Mouse (Mus musculus) forebrain, embryonic 14.5 days (tissue): ENCODE data around the gene Dnah7c. TPM values are rescaled to one million over a fixed set of nuclear protein-coding genes. Genes with fewer than 3 reads are reported as not detected.
"Not testable (repeated sequence)": the region's sequence is repeated elsewhere in the genome, so short reads cannot be mapped to it uniquely, and the experiment has no call there.

Experiments
- ATAC-seq: fragments of 200-750 bp; cut with Nextera tagmentation; 2 replicates; pipeline ENCODE4 v1.8.0; 2017; ENCODE audit warnings: mild to moderate bottlenecking, moderate library complexity
- DNase-seq: peaks from one replicate; pipeline ENCODE4 v3.0.0-alpha.2; 2015; ENCODE audit warnings: low spot score
- H3K27ac ChIP-seq: fragments of 300-500 bp; sonication (generic); 2 replicates; pipeline ENCODE4 v1.5.1; 2014; ENCODE audit warnings: low read depth, mild to moderate bottlenecking, control low read depth, low read length, moderate library complexity
- H3K27me3 ChIP-seq: fragments of 300-500 bp; sonication (generic); replicated peaks from 2 replicates; pipeline ENCODE4 v1.6.1; 2014; ENCODE audit warnings: low read length, control low read depth, mixed read lengths; ENCODE audit not compliant: control insufficient read depth, insufficient read depth
- H3K36me3 ChIP-seq: fragments of 300-500 bp; sonication (generic); 2 replicates; pipeline ENCODE4 v1.6.1; 2014; ENCODE audit warnings: low read length, control low read depth; ENCODE audit not compliant: control insufficient read depth, insufficient read depth
- H3K4me1 ChIP-seq: fragments of 300-500 bp; sonication (generic); 2 replicates; pipeline ENCODE4 v1.6.1; 2014; ENCODE audit warnings: antibody characterized with exemption, low read length, control low read depth; ENCODE audit not compliant: control insufficient read depth, insufficient read depth
- H3K4me2 ChIP-seq: fragments of 300-500 bp; sonication (generic); 2 replicates; pipeline ENCODE4 v1.6.1; 2014; ENCODE audit warnings: mild to moderate bottlenecking, control low read depth, low read length
- H3K4me3 ChIP-seq: fragments of 300-500 bp; sonication (generic); 2 replicates; pipeline ENCODE4 v1.5.1; 2014; ENCODE audit warnings: low read depth, low read length, control low read depth
- H3K9ac ChIP-seq: fragments of 300-500 bp; sonication (generic); 2 replicates; pipeline ENCODE4 v1.6.1; 2014; ENCODE audit warnings: mild to moderate bottlenecking, low read length, control low read depth, moderate library complexity
- H3K9me3 ChIP-seq: fragments of 300-500 bp; sonication (generic); replicated peaks from 2 replicates; pipeline ENCODE4 v1.6.1; 2016; ENCODE audit warnings: low read length, control low read depth, mixed read lengths; ENCODE audit not compliant: control insufficient read depth
- WGBS: fragments of 180-500 bp; shearing (Covaris S2); extraction: QIAGEN DNeasy Blood & Tissue Kit; methylation state at CpG from one replicate; pipeline ENCODE4 v1.1.7; 2014; 5-methylcytosine and 5-hydroxymethylcytosine counted together
- polyA plus RNA-seq: library from polyadenylated mRNA; unstranded; fragments of >200 nt; fragmentation: Nextera tagmentation; extraction: Ambion mirVana; gene quantifications from 2 replicates; pipeline ENCODE4 v1.2.1, GENCODE M21; 2014

Gene Dnah7c
- 0.11 and 0.27 TPM in 2 replicates for polyA plus RNA-seq

- ATAC-seq = peak; percentile 85
- peak; percentile 73 for DNase-seq
- Histone ChIP-seq H3K4me1 (no peaks in the 10 kb centered on the region), H3K9ac (peak within 1 kb of the TSS; percentile 56), H3K27me3 (no peaks in the 10 kb centered on the region), H3K27ac (no peak within 1 kb of the TSS), H3K9me3 (no peaks in the 10 kb centered on the region), H3K4me2 (peak within 1 kb of the TSS; percentile 79), H3K36me3 (no peaks in the 10 kb centered on the region), H3K4me3 (peak within 1 kb of the TSS; percentile 46)
- 14% methylated on average over 30 of the region's 30 CpGs for WGBS
Measured at GRCm38 (mm10) chr1:46425137-46425925, at the start of gene Dnah7c. Gene Dnah7c (plus strand): TSS chr1:46425592.

DNA sequence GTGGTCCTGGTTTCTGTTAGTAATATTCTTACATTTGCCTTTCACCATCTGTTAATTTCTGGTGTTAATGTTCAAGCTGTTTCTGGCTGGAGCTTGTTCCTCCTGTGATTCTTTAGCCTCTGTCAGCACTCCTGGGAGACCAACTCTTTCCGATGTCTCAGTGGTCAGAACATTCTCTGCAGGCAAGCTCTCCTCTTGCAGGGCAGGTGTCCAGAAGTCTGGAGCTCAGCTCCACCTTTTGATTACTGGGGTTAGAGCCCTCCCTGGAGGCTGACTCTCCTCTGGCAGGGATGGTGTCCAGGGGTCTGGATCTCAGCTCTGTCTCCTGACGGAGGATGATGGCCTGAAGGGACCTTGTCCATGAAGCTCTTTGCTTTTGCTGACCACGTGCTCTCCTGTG is 44.8 kb upstream of the Dnah7c start:
- H3K4me1 ChIP-seq, DNase-seq, H3K27ac ChIP-seq, H3K36me3 ChIP-seq, ATAC-seq, H3K9me3 ChIP-seq, H3K27me3 ChIP-seq, H3K4me3 ChIP-seq, H3K9ac ChIP-seq, H3K4me2 ChIP-seq: not testable (repeated sequence)
- 94% methylated on average over 3 of the region's 3 CpGs for WGBS

DNA sequence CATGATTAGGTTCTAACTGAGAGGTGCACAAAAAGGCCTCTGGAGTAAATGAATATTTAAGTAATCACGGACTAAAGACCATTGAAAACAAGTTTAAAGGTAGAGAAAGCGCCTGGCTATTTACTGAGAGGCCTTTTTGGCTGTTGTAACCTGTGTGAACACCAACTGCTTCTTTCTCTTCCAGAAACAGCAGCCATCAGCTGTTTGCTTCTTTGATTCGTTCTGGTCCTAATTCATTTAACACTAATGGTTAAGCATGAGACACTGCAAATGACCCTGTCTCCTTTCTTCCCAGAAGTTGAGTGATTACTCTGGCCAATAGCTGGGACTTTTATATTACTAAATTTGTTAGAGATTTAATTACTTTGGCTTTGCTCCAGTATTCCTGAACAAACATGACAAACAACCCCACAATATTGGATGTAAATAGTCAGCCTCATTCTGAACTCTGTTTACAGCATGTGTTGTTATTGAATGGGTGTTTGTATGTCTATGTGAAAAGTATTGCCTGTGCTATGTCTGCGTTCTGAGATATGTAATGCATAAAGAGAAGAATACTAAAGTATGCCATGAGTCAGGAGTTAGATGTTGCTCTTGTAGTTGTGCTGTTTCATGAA is 30.6 kb upstream of the Dnah7c start:
- not testable (repeated sequence) for H3K27ac ChIP-seq, H3K27me3 ChIP-seq, H3K4me2 ChIP-seq, H3K36me3 ChIP-seq, H3K9ac ChIP-seq, H3K4me1 ChIP-seq, H3K4me3 ChIP-seq, H3K9me3 ChIP-seq
- WGBS = 25% methylated on average over 3 of the region's 4 CpGs
- peak; percentile 29 for DNase-seq
- peak; percentile 89 for ATAC-seq

- ATAC-seq (no peak), DNase-seq (no peak)
- Histone ChIP-seq H3K36me3 (no peaks in the 10 kb centered on the region), H3K27me3 (no peaks in the 10 kb centered on the region), H3K4me1 (no peaks in the 10 kb centered on the region), H3K4me3 (no peak overlapping the region), H3K9me3 (no peaks in the 10 kb centered on the region), H3K9ac (no peak overlapping the region), H3K4me2 (no peak overlapping the region), H3K27ac (no peak overlapping the region)
- WGBS = 88% methylated on average over 6 of the region's 6 CpGs
Measured at GRCm38 (mm10) chr1:46408324-46409115, 16.9 kb upstream of the Dnah7c start.

GRCm38 (mm10) chr1:46414798-46415197 is 10.6 kb upstream of the Dnah7c start:
- H3K27ac ChIP-seq, H3K36me3 ChIP-seq, H3K4me1 ChIP-seq, H3K27me3 ChIP-seq, ATAC-seq, H3K9me3 ChIP-seq, H3K4me3 ChIP-seq, H3K4me2 ChIP-seq, H3K9ac ChIP-seq, DNase-seq: not testable (repeated sequence)
- WGBS = 88% methylated on average over 7 of the region's 7 CpGs

DNA sequence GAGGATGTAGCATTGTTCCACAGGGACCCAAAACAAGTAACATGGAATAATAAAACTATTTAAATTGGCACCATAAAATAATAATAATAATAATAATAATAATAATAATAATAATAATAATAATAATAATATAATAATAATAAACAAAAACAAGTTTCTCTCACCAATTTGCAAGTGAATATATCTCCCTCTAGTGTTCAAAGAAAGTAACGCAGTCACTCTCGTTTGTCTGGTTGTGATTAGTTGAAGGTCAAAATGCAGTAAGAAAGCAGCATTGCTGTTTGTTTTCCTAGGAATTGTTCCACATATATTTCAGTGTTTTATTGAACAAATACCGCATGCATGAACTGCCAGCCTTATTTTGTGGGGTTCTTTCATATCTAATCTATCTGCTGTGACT is 8.4 kb upstream of the Dnah7c start:
- WGBS = 22% methylated on average over 3 of the region's 3 CpGs
- DNase-seq = peak; percentile 67
- not testable (repeated sequence) for H3K4me3 ChIP-seq, H3K36me3 ChIP-seq, H3K9ac ChIP-seq, H3K27me3 ChIP-seq, H3K4me2 ChIP-seq, H3K27ac ChIP-seq, H3K4me1 ChIP-seq, ATAC-seq, H3K9me3 ChIP-seq

- not testable (repeated sequence) for H3K9ac ChIP-seq, H3K27me3 ChIP-seq, H3K27ac ChIP-seq, H3K9me3 ChIP-seq, H3K4me2 ChIP-seq, H3K36me3 ChIP-seq, H3K4me3 ChIP-seq, H3K4me1 ChIP-seq, DNase-seq
- WGBS = 10% methylated on average over 2 of the region's 4 CpGs
- peak; percentile 81 for ATAC-seq
Measured at GRCm38 (mm10) chr1:46418966-46419365, 6.4 kb upstream of the Dnah7c start.

- no peaks in the 10 kb centered on the region for H3K36me3 ChIP-seq
- H3K9ac ChIP-seq = no peak overlapping the region
- 85% methylated on average over 2 of the region's 2 CpGs for WGBS
- H3K9me3 ChIP-seq = no peaks in the 10 kb centered on the region
- ATAC-seq = no peak
- no peak overlapping the region for H3K27ac ChIP-seq
- no peaks in the 10 kb centered on the region for H3K27me3 ChIP-seq
- DNase-seq = no peak
- H3K4me1 ChIP-seq = no peaks in the 10 kb centered on the region
- H3K4me3 ChIP-seq = no peak overlapping the region
- H3K4me2 ChIP-seq = no peak overlapping the region
Measured at GRCm38 (mm10) chr1:46428401-46428800, 3.0 kb downstream of the Dnah7c start.
